Mouse (Mus musculus): ENCODE measurements at regions not wholly inside any gene's neighbourhood (a gene's known extent, or its start where the extent isn't known, plus 50 kb on each side); places are given as distances from the start of the nearest gene placed in this dataset.

GRCm38 (mm10) chr3:101722926-101723325 is 118.4 kb upstream of the Atp1a1 start:
- TF ChIP-seq CTCF (IDR thresholded peaks at IDR 0.05; ENCODE audit: low read depth) (no peak), EP300 (optimal IDR thresholded peaks at IDR 0.05) (no peak)

Data from stomach, postnatal 0 days (tissue).